Mouse (Mus musculus): ENCODE data around the gene Slc1a1.

Gene Slc1a1

GRCm38 (mm10) chr19:28854831-28855230, 20.0 kb downstream of the Slc1a1 start:
- no peak for DNase-seq

DNA sequence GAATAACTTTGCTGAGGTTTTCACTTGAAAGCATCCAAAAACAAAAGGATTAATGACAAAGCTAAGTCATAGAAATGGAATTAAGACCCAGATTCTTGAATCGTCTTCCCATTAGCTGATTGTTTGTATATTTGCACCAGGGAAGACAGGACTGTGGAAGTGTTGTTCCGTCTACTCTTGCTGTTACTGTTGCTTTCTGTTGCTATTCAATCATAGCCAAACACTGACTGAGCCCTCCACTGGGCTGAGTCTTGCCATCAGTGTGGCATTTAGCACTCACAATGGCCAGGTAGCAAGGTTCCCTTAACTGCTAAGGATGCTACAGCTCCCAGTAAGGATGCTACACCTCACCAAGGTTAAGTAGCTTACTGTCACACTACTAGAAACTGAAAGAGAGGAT, 25.4 kb downstream of the Slc1a1 start:
- no peak for DNase-seq

- DNase-seq = no peak
Observed at GRCm38 (mm10) chr19:28863626-28864025, 28.8 kb downstream of the Slc1a1 start.

DNA sequence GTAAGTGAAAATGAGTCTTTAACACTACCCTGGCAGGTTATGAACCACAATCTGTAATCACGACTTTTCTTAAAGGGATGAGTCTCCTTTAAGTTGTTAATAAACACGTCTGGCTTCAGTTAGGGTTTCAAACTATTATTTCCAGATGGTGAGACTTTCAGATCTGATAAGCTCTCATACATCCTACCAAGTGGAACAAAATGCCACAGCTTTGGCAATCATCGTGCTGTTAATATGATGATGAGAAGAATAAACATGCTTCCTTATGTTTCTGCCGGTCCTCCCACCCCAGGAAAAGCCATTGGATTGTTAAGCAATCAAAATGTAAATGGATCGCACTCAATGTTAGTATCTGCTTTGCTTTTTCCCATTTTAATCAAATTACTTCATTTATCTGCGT, 30.1 kb downstream of the Slc1a1 start:
- DNase-seq = no peak

DNA sequence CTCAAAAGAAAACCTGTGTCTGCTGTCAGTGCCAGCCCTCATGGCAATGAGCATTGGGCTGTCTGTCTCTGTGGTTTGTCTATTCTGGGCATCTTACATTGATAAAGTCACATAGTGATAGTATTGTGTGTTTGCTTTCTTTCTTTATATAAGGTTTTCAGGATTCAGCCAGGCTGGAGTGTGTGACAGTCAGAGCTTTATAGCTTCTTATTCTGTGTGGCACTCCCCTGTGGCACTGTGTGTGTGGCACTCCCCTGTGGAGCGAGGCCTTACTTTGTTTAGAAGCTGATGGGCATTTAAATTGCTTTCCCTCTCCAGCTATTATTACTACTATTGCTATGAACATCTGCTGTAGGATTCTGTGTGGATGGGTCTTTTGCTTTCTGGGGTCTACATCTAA, 30.7 kb downstream of the Slc1a1 start:
- DNase-seq = no peak

DNA sequence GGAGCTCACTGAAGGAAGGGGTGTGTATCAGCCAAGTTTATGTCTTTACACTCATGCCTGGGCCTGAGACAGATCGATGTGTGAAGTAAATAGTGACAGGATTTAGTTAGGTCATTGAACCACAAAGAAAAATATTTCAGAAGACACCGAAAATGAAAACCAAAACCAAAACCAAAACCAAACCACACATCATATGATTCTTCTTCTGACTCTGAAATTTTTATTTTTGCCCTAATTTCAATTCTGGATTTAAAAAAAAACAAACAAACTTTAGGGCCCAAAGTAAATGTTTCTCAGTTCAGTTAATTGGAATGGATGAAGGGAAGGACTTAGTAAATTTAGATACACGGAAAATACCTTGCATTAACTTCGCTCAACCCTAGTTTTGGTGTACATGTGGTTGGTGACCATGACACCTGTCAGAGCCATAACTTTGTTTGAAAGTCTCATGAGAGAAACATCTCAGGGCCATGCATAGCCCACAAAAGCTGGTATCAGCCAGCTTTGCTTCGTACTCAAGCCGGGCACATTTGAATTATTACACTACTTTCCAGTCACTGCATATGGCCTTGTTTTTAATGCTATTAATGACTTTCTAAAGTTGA, 34.5 kb downstream of the Slc1a1 start:
- DNase-seq = no peak

DNA sequence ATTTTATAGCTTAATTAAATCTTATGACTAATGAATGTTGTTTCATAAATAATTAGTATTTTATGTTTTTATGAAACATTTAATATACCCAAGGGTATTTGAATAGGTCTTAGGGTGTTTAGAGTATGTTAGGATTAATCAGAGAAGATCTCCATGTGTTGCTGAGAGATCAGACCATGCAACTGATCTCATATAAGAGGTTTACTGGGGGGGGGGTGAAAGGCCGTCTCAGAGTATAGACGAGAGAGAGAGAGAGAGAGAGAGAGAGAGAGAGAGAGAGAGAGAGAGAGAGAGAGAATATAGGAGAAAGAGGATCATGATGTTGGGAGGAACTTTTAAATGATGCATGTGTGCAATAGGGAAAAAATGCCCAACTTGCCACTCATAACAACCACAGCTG, 35.5 kb downstream of the Slc1a1 start:
- no peak for DNase-seq

DNA sequence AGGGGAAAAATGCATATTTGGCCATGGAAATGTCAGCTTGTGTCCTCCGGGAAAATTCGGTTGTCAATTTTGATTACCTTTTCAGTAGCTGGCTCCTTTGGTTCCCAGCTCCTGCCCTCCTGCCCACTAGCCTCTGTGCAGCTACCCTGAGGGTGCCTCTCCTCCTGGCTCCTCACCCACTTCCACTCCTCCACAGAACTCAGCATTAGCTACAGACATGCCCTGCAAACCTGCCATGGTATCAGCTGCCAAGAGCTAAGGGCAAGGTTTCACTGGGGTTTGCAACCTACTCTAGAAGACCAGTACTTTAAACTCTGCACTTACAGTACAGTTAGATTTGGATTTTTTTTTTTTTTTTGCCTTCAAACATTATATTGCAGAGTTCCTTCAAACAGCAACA, 44.6 kb downstream of the Slc1a1 start:
- peak; percentile 45 to 64 for DNase-seq

- DNase-seq = peak; percentile 66 to 69
Observed at GRCm38 (mm10) chr19:28883126-28883525, 48.3 kb downstream of the Slc1a1 start.

DNA sequence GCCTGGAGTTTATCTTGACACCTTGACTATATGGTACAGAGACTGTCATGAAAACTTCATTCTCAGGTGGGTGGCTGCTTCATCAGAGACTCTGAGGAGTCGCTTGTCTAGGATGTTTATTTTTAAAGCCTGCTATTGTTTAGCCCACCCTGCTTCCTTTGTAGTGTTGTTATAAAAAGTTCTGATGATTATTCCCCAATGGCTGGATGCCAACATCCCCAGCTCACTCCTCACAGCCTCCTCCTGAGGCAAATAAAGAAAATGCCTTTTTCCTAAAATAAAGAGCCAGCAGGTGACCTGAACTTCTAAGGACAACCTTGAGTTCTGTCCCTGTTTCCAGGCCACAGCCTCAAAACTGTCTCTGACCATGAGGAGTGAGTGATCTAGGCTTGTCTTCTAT, 53.6 kb downstream of the Slc1a1 start:
- DNase-seq = no peak

DNA sequence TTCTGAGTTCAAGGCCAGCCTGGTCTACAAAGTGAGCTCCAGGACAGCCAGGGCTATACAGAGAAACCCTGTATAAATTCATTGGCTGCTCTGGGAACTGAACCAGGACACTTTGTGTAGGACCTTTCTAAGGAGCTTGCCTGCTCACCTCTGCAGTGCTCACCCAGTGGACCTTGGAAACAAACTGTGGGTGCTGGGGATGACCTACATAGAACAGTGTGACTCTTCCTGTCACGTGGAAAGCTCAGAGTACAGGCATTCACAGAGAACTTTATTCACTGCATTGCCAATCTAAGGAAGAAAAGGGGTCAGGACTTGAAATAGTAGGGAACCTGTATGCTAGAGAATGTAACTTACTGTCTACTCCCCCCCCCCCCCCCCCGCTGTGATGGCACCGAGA, 54.4 kb downstream of the Slc1a1 start:
- DNase-seq = no peak

DNA sequence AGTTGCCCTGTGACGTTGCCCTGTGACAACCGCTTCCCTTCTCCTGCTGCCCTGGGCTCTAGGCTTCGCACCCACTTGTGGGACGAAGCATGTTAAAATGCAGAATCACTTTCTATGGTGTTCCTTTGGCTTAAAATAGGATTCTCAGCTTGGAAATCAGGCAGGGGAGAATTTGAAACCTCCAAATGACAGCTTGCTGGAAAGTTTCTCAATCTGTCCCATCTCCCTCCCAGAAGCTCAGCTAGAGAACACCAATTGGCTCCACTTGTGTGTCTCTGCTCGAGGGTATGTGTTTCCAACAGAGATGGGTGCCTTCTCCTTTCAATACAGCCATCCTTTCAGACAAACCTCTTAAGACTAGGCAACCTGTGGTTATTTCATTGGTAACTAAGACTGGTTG, 56.4 kb downstream of the Slc1a1 start:
- DNase-seq = no peak

DNA sequence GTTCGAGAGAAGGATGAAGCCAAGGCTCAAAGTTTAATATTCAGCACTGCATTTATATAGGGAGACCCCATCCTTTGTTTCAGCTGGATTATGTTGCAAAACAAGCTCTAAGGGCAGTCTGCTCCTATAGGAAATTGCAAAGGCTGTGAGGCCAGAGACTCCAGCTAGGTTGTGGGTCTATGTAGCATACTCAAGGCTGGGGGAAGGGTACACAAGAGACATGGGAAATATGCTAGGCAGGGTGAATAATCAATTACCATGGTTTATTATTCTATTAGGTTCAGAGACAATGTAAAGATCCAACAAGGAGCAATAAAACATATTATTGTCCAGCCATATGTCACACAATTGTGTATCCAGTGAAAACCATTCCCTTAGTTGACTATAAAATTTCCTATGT, 57.0 kb downstream of the Slc1a1 start:
- DNase-seq = no peak

GRCm38 (mm10) chr19:28896639-28897038, 61.8 kb downstream of the Slc1a1 start:
- DNase-seq = peak in 1 of 2 experiments; percentile 13

DNA sequence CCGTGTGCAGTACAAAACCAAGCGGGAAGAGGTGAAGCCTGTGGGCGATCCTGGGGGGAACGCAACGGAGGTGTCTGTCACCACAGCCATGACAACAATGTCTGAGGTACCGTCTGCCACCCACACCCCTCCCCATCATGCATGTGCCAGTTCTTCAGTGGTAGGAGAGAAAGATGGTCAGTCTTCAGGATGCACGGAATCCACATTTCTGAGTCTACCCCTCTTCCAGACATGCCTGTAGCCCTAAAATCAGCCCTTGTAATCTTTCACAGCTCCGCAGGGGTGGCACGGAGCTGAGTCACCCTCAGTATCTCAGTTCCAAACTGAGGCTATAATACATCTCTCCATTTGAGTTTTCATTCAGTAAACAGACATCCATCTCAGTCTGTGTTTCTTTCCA, 62.6 kb downstream of the Slc1a1 start:
- no peak for DNase-seq

GRCm38 (mm10) chr19:28900771-28901170, 65.9 kb downstream of the Slc1a1 start:
- no peak for DNase-seq

DNA sequence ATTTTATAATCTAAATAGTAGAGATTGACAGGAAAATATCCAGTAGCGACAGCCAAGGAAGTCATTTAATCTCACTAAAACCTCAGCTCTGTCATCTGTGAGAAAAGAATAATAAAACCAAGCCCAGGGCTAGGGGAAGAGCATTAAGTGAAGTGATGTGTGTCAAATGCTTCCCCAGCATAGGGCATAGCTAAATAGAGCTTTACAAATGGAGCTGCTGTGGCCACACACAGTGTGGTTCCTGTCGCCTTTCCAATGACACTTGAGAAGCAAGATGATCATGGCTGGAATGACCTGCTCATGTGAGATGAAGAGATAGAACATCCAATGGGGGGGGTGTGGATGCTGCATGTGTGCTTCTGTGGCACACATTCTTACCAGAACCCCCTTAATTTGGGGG, 67.3 kb downstream of the Slc1a1 start:
- DNase-seq = peak; percentile 42 to 49

DNA sequence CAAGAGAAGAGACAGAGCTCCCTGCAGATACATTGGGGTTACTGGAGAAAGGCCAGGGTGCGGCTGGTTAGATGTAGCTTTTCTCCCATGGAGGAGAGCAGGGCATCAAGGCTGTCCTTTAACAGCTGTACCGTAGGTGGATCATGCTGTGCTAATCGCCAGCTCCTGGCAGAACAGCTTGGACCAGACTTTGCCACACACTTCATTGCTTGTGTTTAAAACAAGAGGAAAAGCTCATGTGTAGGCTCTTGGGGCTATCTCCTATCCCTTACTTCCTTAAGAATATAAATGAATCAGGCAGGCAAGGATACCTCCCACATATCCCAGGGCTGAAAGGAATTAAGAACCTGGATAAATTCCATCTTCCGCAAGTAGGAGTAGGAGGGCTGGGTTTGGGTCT, 68.0 kb downstream of the Slc1a1 start:
- peak; percentile 30 to 50 for DNase-seq

- no peak for DNase-seq
Observed at GRCm38 (mm10) chr19:28903536-28904119, 68.8 kb downstream of the Slc1a1 start.

DNA sequence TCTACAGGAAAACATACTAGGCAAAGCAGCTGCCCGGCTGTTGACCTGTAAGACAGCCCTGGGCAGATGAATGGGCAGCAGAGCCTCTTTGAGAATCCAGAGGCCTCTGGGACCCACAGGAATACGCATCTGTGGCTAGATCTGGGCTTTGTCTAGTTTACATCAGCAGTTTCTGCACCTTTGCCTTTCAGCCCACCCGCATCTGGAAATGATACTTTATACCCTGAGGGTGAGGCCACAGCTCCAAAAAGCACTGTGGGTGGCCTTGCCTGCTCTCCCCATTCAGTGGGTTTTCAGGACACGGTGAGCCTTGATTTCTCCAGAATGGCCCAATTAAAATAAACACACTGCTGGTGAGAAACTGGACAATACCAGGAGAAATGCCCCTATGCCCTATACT, 73.3 kb downstream of the Slc1a1 start:
- no peak for DNase-seq

DNA sequence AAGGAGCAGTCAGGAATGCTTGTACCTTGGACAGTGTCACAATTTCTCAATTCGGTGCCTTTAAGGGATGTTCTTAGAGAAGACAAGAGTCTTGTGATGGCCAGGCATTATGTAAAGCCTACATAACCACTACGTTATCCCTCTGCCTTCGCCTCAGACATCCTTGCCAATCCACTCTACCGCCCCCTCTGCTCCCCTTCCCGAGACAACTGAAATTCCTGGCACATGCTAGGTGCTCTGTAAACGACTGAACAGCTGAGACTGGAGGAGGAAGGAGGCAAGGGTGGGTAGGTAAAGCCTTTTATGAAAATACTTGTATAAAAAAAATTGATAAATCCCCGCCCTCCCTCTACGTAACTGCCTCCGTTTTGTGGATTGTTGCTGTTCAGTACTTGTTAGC, 73.8 kb downstream of the Slc1a1 start:
- DNase-seq = no peak

GRCm38 (mm10) chr19:28914598-28914997, 79.7 kb downstream of the Slc1a1 start:
- DNase-seq = no peak

DNA sequence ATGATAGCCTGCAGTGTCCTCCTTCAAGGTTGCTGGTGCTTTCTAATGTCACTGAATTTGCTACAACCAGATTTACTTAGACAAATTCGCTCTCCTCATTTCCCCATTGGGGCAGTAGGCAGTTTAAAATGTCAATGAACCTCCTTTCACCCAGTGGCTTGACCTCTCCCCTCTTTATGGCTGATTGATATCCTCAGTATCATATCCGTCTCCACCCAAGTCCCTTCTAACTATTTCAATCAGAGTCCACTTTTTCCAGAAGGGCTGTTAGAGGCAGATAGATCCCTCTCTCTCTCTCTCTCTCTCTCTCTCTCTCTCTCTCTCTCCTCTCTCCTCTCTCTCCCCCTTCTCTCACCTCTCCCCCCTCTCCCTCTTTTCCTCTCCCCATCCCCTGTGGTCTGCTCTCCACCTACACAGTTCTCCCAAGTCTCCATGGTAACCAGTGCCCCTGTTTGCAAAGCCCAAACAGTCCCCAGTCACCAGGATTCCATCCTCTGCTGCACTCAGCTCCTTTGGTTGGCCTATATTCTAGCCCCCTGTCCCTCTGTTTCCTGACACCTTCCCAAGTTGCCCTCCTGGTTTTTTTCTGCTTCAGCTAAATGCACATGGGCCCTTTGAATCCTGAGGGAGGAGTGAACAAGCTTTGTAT, 80.9 kb downstream of the Slc1a1 start:
- no peak for DNase-seq

GRCm38 (mm10) chr19:28916492-28916891, 81.6 kb downstream of the Slc1a1 start:
- DNase-seq = no peak

DNA sequence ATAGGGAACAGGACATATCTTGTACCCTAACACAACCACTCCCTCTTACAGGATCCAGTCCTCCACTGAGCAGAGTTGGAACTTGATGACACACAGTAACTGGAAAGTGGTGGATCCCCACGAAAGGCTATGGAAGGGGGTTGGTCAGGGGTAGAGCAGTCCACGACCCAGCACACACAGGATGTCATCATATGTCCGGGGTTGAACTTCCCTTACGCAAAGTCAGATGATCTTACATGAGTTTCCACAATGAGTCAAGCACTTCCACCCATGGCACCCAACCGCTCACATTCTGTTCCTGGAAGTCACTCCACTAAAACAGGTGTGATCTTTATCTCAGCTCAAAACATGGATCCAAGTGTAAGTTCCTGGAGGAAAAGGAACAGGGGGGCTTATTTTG, 83.0 kb downstream of the Slc1a1 start:
- no peak for DNase-seq

All from cerebellum, postnatal 10 days (tissue).